Mouse (Mus musculus): ENCODE results near the gene Avpr1b. TPM values are rescaled to one million over a fixed set of nuclear protein-coding genes. Genes with fewer than 3 reads are reported as not detected.
"Not testable (repeated sequence)": the region's sequence is repeated elsewhere in the genome, so short reads cannot be mapped to it uniquely, and the experiment has no call there.

The Avpr1b gene
- total RNA-seq, 2 experiments from 2014 or later = not detected

GRCm38 (mm10) chr1:131616546-131617220 is 17.6 kb downstream of the Avpr1b start:
- intact Hi-C loops (cut with DNase I) = no loop called here
- DNase-seq (ENCODE audit: low spot score in 2 of 2) = no peak

DNA sequence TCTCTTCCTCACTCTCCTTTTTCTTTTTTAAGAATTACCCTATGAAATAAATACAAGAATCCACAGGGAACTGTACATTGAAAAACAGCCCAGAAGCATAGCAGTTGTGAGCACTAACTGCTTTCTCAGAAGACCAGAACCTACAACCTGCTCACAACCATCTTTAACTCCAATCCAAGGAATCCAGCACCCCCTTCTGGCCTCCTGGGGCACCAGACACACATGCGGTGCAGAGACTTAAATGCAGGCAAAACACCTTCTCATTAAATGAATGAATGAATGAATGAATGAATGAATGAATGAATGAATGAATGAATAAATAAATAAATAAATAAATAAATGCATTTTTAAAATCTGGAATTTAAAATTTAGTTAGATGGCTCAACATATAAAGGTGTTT is 19.5 kb downstream of the Avpr1b start:
- DNase-seq (ENCODE audit: low spot score in 2 of 2) = no peak
- intact Hi-C loops (cut with DNase I) = loop anchor here (2.0 kb wide), 1 partner anchor 70 kb away; no protein-coding TSS in a partner anchor

DNA sequence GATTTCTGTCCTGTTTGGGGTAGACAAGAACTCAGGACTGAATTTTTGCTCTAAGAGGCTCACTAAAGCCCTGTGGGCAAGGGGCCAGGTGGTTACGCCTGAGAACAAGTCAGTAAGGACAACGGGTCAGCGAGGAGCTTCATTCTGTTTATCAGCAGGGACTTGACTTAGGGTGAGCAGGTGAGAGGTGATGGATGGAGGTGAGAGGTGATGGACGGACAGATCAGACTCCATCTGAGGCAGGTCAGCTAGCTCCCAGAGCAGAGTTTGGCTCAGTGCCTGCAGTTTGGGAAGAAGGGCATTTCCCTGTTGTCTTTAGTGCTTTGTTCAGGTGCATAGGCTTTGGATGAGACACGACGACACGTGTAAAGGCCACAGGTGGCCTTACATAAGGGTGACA is 20.3 kb downstream of the Avpr1b start:
- intact Hi-C loops (cut with DNase I) = loop anchor here (2.0 kb wide), 1 partner anchor 71 kb away; no protein-coding TSS in a partner anchor
- no peak for DNase-seq (ENCODE audit: low spot score in 2 of 2)

GRCm38 (mm10) chr1:131623644-131624043 is 24.6 kb downstream of the Avpr1b start:
- no peak for DNase-seq (ENCODE audit: low spot score in 2 of 2)

DNA sequence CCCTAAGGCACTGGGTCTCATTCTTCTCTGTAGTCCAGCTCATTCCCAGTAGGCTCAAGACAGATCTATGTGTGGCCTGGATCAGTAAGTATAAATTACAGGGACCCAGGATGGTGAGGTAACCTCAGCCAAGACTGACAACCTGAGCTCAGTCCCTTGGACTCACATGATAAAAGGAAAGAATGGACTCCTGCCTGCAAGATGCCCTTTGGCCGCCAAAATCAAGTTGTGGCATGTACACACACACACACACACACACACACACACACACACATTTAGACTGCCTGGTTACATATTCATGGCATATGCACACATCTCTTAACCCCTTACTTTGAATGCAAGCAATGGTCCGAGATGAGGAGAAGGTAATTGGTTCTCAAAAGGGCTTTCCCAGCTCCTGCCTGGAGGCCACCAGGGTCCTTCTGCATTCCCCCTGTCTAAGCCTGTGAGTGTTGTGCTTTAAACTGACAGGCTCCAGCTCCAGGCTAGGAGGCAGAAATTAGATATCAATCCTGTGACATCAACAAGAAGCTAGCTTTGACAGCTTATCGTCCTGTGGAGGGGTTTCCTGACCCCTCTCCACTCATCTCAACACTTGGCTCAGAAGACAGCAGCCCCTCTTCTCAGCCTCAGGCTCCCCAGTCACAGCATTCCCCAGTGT is 25.3 kb downstream of the Avpr1b start:
- intact Hi-C loops (cut with DNase I) = no loop called here
- DNase-seq (ENCODE audit: low spot score in 2 of 2) = no peak

More at GRCm38 (mm10) chr1:131623644-131624043, 24.6 kb downstream of the Avpr1b start:
- intact Hi-C loops (cut with DNase I) = no loop called here

DNA sequence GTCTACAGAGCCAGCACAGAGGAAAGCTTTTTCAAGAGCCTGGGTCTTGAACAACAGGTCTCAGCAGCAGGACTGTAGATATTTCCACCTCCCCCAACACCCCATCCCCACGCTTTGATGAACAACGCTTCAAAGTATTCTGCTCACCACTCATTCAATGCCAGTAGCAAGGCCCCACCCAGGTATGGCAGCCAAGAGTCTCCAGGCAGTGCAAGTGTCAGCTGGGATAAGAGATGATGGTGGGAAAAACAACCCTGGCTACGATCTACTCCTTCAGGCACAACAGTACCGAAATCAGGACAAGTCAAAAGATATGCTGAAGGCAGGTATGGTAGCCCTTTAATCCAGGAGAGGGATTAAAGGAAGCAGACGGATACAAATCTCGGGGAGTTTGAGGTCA is 27.2 kb downstream of the Avpr1b start:
- intact Hi-C loops (cut with DNase I) = no loop called here

GRCm38 (mm10) chr1:131632216-131632615 is 33.2 kb downstream of the Avpr1b start:
- intact Hi-C loops (cut with DNase I); DNase-seq (ENCODE audit: low spot score in 2 of 2): not testable (repeated sequence)

More for the DNA sequence above, 27.2 kb downstream of the Avpr1b start:
- no peak for DNase-seq (ENCODE audit: low spot score in 2 of 2)

DNA sequence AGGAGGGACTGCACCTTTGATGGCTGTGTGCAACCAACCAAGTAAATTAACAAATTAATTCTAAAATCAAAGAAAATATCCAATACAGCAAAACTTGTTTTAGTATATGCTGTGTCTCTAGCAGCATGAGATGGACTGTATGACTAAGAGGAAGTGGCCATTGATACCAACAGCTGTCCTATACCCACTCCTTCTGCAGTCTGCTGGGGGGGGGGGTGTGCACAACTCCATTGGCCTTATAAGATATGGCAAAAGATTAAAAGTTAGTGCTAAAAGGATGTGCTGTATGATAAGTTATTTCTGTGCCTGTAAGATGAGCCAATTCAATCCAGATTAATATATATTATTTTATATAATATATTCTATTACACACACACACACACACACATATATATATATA is 35.5 kb downstream of the Avpr1b start:
- DNase-seq (ENCODE audit: low spot score in 2 of 2) = no peak
- intact Hi-C loops (cut with DNase I) = no loop called here

DNA sequence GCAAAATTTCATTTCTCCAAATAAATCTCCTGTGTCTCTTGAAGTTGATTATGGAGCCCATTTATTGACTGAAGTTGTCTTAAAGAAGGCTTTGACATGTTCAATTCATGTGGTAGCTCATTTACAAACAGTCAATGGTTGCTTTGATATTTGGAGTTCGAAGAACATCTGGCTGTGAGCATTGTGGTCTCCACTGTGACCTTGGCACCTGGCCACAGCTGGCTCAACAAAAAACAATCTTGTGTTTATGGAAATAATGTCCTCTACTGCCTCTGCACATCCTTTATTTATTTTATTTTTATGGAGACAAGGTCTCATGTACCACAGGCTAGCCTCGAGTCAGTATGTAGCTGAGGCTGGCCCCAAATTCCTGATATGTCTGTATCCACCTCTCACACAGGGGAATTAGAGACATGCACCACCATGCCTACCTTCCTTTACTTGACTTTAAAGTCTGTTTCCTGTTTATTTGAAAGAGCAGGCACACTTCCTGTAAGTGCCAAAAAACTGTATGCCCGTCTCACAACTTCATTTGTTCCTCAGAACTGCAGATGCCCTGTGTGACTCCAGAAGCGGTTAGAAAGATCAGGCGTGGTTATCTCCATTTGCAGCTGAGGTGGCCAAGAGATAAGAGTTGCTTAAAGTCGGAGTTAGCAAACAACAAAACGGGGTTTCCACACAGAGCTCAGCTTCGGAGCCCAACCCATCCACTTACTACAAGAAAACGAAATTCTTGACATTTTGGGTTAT is 38.9 kb downstream of the Avpr1b start, which contains the start of gene Ctse:
Ctse (plus strand) TSS at position 516 of the 750 bp plus-strand sequence.
- no peak for DNase-seq (ENCODE audit: low spot score in 2 of 2)
- intact Hi-C loops (cut with DNase I) = no loop called here

- intact Hi-C loops (cut with DNase I) = no loop called here
- DNase-seq (ENCODE audit: low spot score in 2 of 2) = no peak
Observed at GRCm38 (mm10) chr1:131638541-131639421, 39.7 kb downstream of the Avpr1b start.

GRCm38 (mm10) chr1:131640062-131640461 is 41.0 kb downstream of the Avpr1b start:
- intact Hi-C loops (cut with DNase I) = no loop called here
- no peak for DNase-seq (ENCODE audit: low spot score in 2 of 2)

GRCm38 (mm10) chr1:131641565-131641964 is 42.5 kb downstream of the Avpr1b start:
- intact Hi-C loops (cut with DNase I) = no loop called here
- no peak for DNase-seq (ENCODE audit: low spot score in 2 of 2)

GRCm38 (mm10) chr1:131642251-131642650 is 43.2 kb downstream of the Avpr1b start:
- intact Hi-C loops (cut with DNase I) = no loop called here

GRCm38 (mm10) chr1:131652670-131653443 is 53.8 kb downstream of the Avpr1b start:
- intact Hi-C loops (cut with DNase I) = no loop called here
- no peak for DNase-seq (ENCODE audit: low spot score in 2 of 2)

More at GRCm38 (mm10) chr1:131642251-131642650, 43.2 kb downstream of the Avpr1b start:
- no peak for DNase-seq (ENCODE audit: low spot score in 2 of 2)

GRCm38 (mm10) chr1:131655601-131656000 is 56.6 kb downstream of the Avpr1b start:
- intact Hi-C loops (cut with DNase I) = loop anchor here (5.0 kb wide), 1 partner anchor 108 kb away; no protein-coding TSS in a partner anchor

DNA sequence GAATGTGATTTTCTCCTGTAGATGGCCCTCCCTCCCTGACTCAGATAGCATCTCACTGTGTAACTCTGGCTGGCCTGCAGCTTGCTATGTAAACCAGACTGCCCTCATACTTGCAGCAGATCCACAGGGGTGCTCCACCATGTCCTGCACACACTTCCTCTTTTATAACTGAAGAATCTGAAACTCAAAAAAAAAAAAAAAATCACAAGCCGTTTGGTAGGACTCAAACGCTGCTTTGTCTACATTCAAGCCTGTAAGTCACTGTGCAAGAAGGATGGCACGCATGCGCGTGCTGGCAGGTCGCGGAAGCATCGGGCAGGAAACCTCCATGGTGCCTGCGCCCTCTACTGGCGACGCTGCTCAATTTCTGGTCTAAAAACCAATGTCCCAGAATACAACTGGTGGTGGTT is 58.9 kb downstream of the Avpr1b start:
- DNase-seq (ENCODE audit: low spot score in 2 of 2) = peak; percentile 95 to 97
- intact Hi-C loops (cut with DNase I) = loop anchor here (5.0 kb wide), 1 partner anchor 111 kb away; no protein-coding TSS in a partner anchor

More at GRCm38 (mm10) chr1:131655601-131656000, 56.6 kb downstream of the Avpr1b start:
- no peak for DNase-seq (ENCODE audit: low spot score in 2 of 2)

DNA sequence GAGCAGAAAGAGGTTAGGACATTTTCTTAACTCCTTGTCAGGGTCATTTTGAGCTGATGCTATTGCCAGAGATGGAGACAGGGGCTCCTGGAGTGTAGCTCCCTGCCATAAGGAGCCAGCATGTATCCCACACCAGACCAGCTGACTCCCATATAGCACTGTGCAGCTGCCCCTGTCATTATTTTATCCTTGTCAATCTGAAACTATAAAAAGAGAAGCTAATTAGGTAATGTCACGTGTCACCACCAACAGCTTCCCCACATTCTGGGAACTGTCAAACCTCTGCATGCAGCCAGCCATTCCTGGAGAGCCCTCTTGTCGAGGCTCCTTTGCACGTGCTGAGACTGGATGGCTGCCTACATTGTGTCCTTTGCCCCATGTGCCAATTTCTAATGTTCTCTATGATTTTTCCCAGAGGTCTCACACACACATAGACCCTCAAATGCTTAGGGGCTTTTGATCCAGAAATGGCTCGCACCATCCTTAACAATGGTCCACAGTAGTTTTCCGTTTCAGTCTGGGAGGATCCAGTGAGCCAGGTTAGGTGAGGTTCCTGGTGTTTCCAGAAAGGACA is 60.6 kb downstream of the Avpr1b start:
- peak in 1 of 2 experiments; percentile 25 for DNase-seq (ENCODE audit: low spot score in 2 of 2)
- intact Hi-C loops (cut with DNase I) = loop anchor here (5.0 kb wide), 1 partner anchor 112 kb away; no protein-coding TSS in a partner anchor

DNA sequence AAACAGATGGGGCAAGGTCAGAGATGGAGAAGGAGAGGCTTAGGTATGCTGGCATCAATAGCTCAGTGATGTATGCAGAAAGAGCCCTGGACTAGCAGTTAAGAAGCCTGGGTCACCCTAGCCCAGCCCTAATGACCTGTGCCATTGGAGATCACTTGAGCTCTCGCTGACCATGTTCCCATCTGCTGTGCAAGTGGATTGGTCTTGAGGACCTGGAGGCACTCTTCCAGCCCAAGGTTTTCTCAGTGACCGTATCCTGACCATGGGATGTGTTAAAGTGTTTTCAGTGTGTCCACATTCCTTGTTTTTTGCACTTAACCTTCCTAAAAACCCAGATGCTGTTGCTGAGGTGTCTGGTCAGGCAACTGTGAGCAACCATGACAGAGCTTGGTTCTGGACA is 61.2 kb downstream of the Avpr1b start:
- intact Hi-C loops (cut with DNase I) = no loop called here
- no peak for DNase-seq (ENCODE audit: low spot score in 2 of 2)
